Mouse (Mus musculus) left cerebral cortex, postnatal 4 days (tissue): ENCODE measurements around the gene Supv3l1. TPM values are rescaled to one million over a fixed set of nuclear protein-coding genes. Genes with fewer than 3 reads are reported as not detected.
"Not testable (repeated sequence)": the region's sequence is repeated elsewhere in the genome, so short reads cannot be mapped to it uniquely, and the experiment has no call there.

Source experiments
- DNase-seq: peaks from one replicate; pipeline ENCODE4 v3.0.0-alpha.2; 2022
- intact Hi-C: fragments of 180-260 bp; cut with DNase I; formaldehyde crosslinking; loops from one replicate; pipeline ENCODE4 v1.15.1; 2025
- total RNA-seq, 2 experiments: library from RNA; stranded (reverse); gene quantifications; 2 replicates each; pipeline ENCODE4 v1.2.3; 2021

Gene Supv3l1
- 10 to 100 TPM; 22.4 to 23.6 TPM for total RNA-seq

GRCm38 (mm10) chr10:62449364-62450279 is at the start of gene Supv3l1, which contains the start of gene 4930507D05Rik:
Gene Supv3l1, minus strand, starts transcription at chr10:62449738.
Gene 4930507D05Rik, plus strand, starts transcription at chr10:62449489.
- intact Hi-C loops = no loop called here
- DNase-seq = peak; percentile 92

GRCm38 (mm10) chr10:62491681-62492080 is 42.1 kb upstream of the Supv3l1 start:
- DNase-seq, intact Hi-C loops: not testable (repeated sequence)

GRCm38 (mm10) chr10:62488266-62488665 is 38.7 kb upstream of the Supv3l1 start:
- intact Hi-C loops = no loop called here

GRCm38 (mm10) chr10:62486618-62487415 is 37.3 kb upstream of the Supv3l1 start, which contains the start of gene Vps26a:
Gene Vps26a, minus strand, starts transcription at chr10:62486805.
- peak; percentile 98 for DNase-seq
- intact Hi-C loops = no loop called here

More at GRCm38 (mm10) chr10:62488266-62488665, 38.7 kb upstream of the Supv3l1 start:
- DNase-seq = peak; percentile 35

GRCm38 (mm10) chr10:62485878-62486582 is 36.5 kb upstream of the Supv3l1 start:
- intact Hi-C loops = no loop called here
- peak; percentile 6 for DNase-seq

GRCm38 (mm10) chr10:62481108-62481852 is 31.7 kb upstream of the Supv3l1 start:
- no peak for DNase-seq
- intact Hi-C loops = no loop called here

- DNase-seq = no peak
- intact Hi-C loops = no loop called here
These were observed 27.4 kb upstream of the Supv3l1 start for GRCm38 (mm10) chr10:62476980-62477379.

GRCm38 (mm10) chr10:62474944-62475343 is 25.4 kb upstream of the Supv3l1 start:
- intact Hi-C loops = no loop called here

GRCm38 (mm10) chr10:62471105-62471504 is 21.6 kb upstream of the Supv3l1 start:
- DNase-seq = no peak

More at GRCm38 (mm10) chr10:62474944-62475343, 25.4 kb upstream of the Supv3l1 start:
- DNase-seq = no peak

GRCm38 (mm10) chr10:62469736-62470135 is 20.2 kb upstream of the Supv3l1 start:
- no peak for DNase-seq
- intact Hi-C loops = no loop called here

More at GRCm38 (mm10) chr10:62471105-62471504, 21.6 kb upstream of the Supv3l1 start:
- intact Hi-C loops = no loop called here

GRCm38 (mm10) chr10:62461321-62461720 is 11.8 kb upstream of the Supv3l1 start:
- intact Hi-C loops = no loop called here
- no peak for DNase-seq

- DNase-seq, intact Hi-C loops: not testable (repeated sequence)
These were observed 2.5 kb upstream of the Supv3l1 start for GRCm38 (mm10) chr10:62452001-62452400.

GRCm38 (mm10) chr10:62450280-62450640 is 722 bp upstream of the Supv3l1 start:
- DNase-seq = no peak
- intact Hi-C loops = no loop called here

- intact Hi-C loops = loop anchor here (10.0 kb wide), 1 partner anchor 324 kb away; no protein-coding TSS in a partner anchor
These were observed 19.1 kb downstream of the Supv3l1 start for GRCm38 (mm10) chr10:62430427-62430826.

GRCm38 (mm10) chr10:62425081-62425871 is 24.3 kb downstream of the Supv3l1 start:
- intact Hi-C loops = no loop called here
- no peak for DNase-seq

More at GRCm38 (mm10) chr10:62430427-62430826, 19.1 kb downstream of the Supv3l1 start:
- no peak for DNase-seq

- intact Hi-C loops = no loop called here
- no peak for DNase-seq
These were observed 27.3 kb downstream of the Supv3l1 start, which contains the start of gene Hkdc1 for GRCm38 (mm10) chr10:62422255-62422654. Gene Hkdc1, minus strand, starts transcription at chr10:62422491.

- DNase-seq = no peak
- intact Hi-C loops = no loop called here
These were observed 28.4 kb downstream of the Supv3l1 start for GRCm38 (mm10) chr10:62421127-62421526.

GRCm38 (mm10) chr10:62420399-62420798 is 29.1 kb downstream of the Supv3l1 start:
- intact Hi-C loops = no loop called here

GRCm38 (mm10) chr10:62419422-62419821 is 30.1 kb downstream of the Supv3l1 start:
- intact Hi-C loops = no loop called here
- DNase-seq = no peak

More at GRCm38 (mm10) chr10:62420399-62420798, 29.1 kb downstream of the Supv3l1 start:
- no peak for DNase-seq
